ENCODE assay signal across 21 mouse cellular contexts in the genomic region with DNA sequence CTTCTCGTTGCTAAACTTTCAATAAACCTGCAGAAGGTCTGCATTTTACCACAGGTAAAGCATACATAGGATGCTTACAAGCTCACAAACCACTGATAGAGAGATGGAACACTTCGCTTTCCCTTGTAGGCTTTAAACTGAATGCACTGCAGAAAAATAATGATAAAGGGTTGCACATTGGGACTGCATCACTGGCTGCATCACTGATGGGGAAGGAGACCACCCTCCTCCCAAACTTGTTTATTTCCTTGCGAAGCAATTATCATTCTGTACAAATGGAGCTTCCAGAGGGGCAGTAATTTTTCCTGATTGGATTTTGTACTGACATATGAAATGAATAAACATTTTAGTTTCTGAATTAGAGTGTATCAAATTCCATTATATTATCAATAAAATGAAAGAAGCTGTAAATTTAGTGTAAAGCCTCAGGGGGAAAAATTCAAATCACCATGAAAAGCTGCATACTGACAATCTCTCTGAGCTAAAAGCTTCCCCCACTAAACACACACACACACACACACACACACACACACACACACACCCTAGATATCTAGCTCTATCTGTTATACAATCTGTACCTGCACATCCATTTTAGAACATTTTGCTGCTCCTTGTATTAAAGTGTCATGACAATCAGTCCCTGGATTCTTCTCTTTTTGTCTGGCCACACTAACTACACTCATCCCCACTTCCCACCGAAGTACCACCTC.
"Had no signal": no experiment of that assay in that cellular context is flagged by ENCODE, and none has a peak within 500 bp of the region (broad histone marks: within the 10 kb centered on the region; RNA-seq: fewer than 3 reads in every experiment).

No protein-coding gene starts in this region.

- H3K4me1 ChIP-seq: liver, embryonic 15.5 days; lung, embryonic 15.5 days; megakaryocyte, embryonic 14.5 days; midbrain, embryonic 13.5 days; midbrain, embryonic 15.5 days had no signal

- ATAC-seq: liver, postnatal 0 days; lung, postnatal 0 days; midbrain, embryonic 13.5 days; midbrain, embryonic 15.5 days had no signal

- H3K9ac ChIP-seq: liver, embryonic 13.5 days; liver, embryonic 15.5 days; liver, postnatal 0 days; lung, embryonic 15.5 days; midbrain, embryonic 13.5 days; midbrain, embryonic 15.5 days had no signal

- H3K9me3 ChIP-seq: liver, embryonic 13.5 days; liver, embryonic 15.5 days; lung, embryonic 15.5 days; megakaryocyte, embryonic 14.5 days; midbrain, embryonic 13.5 days; midbrain, embryonic 15.5 days had no signal

- H3K4me3 ChIP-seq: liver, embryonic 13.5 days; liver, embryonic 15.5 days; lung, embryonic 15.5 days; megakaryocyte, embryonic 14.5 days; midbrain, embryonic 13.5 days; midbrain, embryonic 15.5 days had no signal

- H3K4me2 ChIP-seq: liver, embryonic 13.5 days; liver, embryonic 15.5 days; lung, embryonic 15.5 days; midbrain, embryonic 11.5 days; midbrain, embryonic 13.5 days; midbrain, embryonic 15.5 days had no signal

- DNase-seq: liver, embryonic 13.5 days; liver, postnatal 0 days; lung, adult 2 months; lung, postnatal 14 days; lung, postnatal 36 days; retina, postnatal 1 day; right cerebral cortex, adult 18-20 months; right cerebral cortex, postnatal 25 days; right cerebral cortex, postnatal 4 days; spleen, adult 18-20 months; thymus, adult 18-20 months; thymus, postnatal 25 days; thymus, postnatal 4 days had no signal

- H3K27me3 ChIP-seq: liver, embryonic 13.5 days; liver, embryonic 15.5 days; lung, embryonic 15.5 days; midbrain, embryonic 13.5 days; midbrain, embryonic 15.5 days had no signal

- H3K27ac ChIP-seq: liver, embryonic 13.5 days; liver, embryonic 15.5 days; lung, embryonic 15.5 days; macrophage; midbrain, embryonic 13.5 days; midbrain, embryonic 15.5 days had no signal

- H3K36me3 ChIP-seq: liver, embryonic 13.5 days; liver, embryonic 15.5 days; lung, embryonic 15.5 days; midbrain, embryonic 13.5 days; midbrain, embryonic 15.5 days had no signal
